Mouse (Mus musculus): ENCODE results near the gene Kcnn3. TPM values are rescaled to one million over a fixed set of nuclear protein-coding genes. Genes with fewer than 3 reads are reported as not detected.

Gene Kcnn3
- polyA plus RNA-seq, 1 experiment from 2014 or later = 1.6 TPM

GRCm38 (mm10) chr3:89617360-89617759 lies 97.4 kb downstream of the Kcnn3 start:
- WGBS = 91% methylated on average over 2 of the region's 2 CpGs
- no peaks in the 10 kb centered on the region for H3K36me3 ChIP-seq
- H3K9me3 ChIP-seq = no peaks in the 10 kb centered on the region
- H3K27ac ChIP-seq = no peak overlapping the region
- no peak overlapping the region for H3K9ac ChIP-seq (replicated peaks)
- H3K4me2 ChIP-seq = no peak overlapping the region
- no peak for ATAC-seq (ENCODE audit: insufficient number of reproducible peaks, insufficient read depth, low FRiP score, low TSS enrichment, low read depth)
- H3K27me3 ChIP-seq = no peaks in the 10 kb centered on the region
- peaks cover 29% of the 10 kb centered on the region for H3K4me1 ChIP-seq (replicated peaks)
- H3K4me3 ChIP-seq (replicated peaks) = no peak overlapping the region

- H3K9me3 ChIP-seq = no peaks in the 10 kb centered on the region
- H3K4me3 ChIP-seq (replicated peaks) = no peak overlapping the region
- no peak overlapping the region for H3K4me2 ChIP-seq
- no peak for ATAC-seq (ENCODE audit: insufficient number of reproducible peaks, insufficient read depth, low FRiP score, low TSS enrichment, low read depth)
- WGBS = 36% methylated on average over 6 of the region's 6 CpGs
- peaks cover 38% of the 10 kb centered on the region for H3K4me1 ChIP-seq (replicated peaks)
- no peaks in the 10 kb centered on the region for H3K36me3 ChIP-seq
- H3K27me3 ChIP-seq = no peaks in the 10 kb centered on the region
- no peak overlapping the region for H3K9ac ChIP-seq (replicated peaks)
- H3K27ac ChIP-seq = no peak overlapping the region
Observed at GRCm38 (mm10) chr3:89622825-89623224, 102.9 kb downstream of the Kcnn3 start.

GRCm38 (mm10) chr3:89623531-89623930 lies 103.6 kb downstream of the Kcnn3 start:
- Histone ChIP-seq H3K4me1 (replicated peaks) (peaks cover 38% of the 10 kb centered on the region), H3K27ac (no peak overlapping the region), H3K36me3 (no peaks in the 10 kb centered on the region), H3K9me3 (no peaks in the 10 kb centered on the region), H3K4me3 (replicated peaks) (no peak overlapping the region), H3K4me2 (no peak overlapping the region), H3K27me3 (no peaks in the 10 kb centered on the region), H3K9ac (replicated peaks) (no peak overlapping the region)
- ATAC-seq (ENCODE audit: insufficient number of reproducible peaks, insufficient read depth, low FRiP score, low TSS enrichment, low read depth) = no peak
- WGBS = 27% methylated on average over 4 of the region's 4 CpGs

GRCm38 (mm10) chr3:89624001-89624400 lies 104.0 kb downstream of the Kcnn3 start:
- H3K4me1 ChIP-seq (replicated peaks) = peaks cover 38% of the 10 kb centered on the region
- no peak overlapping the region for H3K9ac ChIP-seq (replicated peaks)
- WGBS = 67% methylated on average over 6 of the region's 6 CpGs
- peak overlapping the region; percentile 45; the same call in 1 of the 2 replicates for H3K27ac ChIP-seq
- no peak overlapping the region for H3K4me2 ChIP-seq
- H3K27me3 ChIP-seq = no peaks in the 10 kb centered on the region
- H3K36me3 ChIP-seq = no peaks in the 10 kb centered on the region
- no peak overlapping the region for H3K4me3 ChIP-seq (replicated peaks)
- no peaks in the 10 kb centered on the region for H3K9me3 ChIP-seq
- ATAC-seq (ENCODE audit: insufficient number of reproducible peaks, insufficient read depth, low FRiP score, low TSS enrichment, low read depth) = no peak

GRCm38 (mm10) chr3:89624814-89625445 lies 105.0 kb downstream of the Kcnn3 start:
- Histone ChIP-seq H3K9me3 (no peaks in the 10 kb centered on the region), H3K4me3 (replicated peaks) (no peak overlapping the region), H3K4me1 (replicated peaks) (peaks cover 38% of the 10 kb centered on the region), H3K4me2 (no peak overlapping the region), H3K36me3 (no peaks in the 10 kb centered on the region), H3K27ac (no peak overlapping the region), H3K27me3 (no peaks in the 10 kb centered on the region), H3K9ac (replicated peaks) (peak overlapping the region; percentile 44)
- 82% methylated on average over 5 of the region's 5 CpGs for WGBS
- ATAC-seq (ENCODE audit: insufficient number of reproducible peaks, insufficient read depth, low FRiP score, low TSS enrichment, low read depth) = no peak

- H3K27me3 ChIP-seq = no peaks in the 10 kb centered on the region
- ATAC-seq (ENCODE audit: insufficient number of reproducible peaks, insufficient read depth, low FRiP score, low TSS enrichment, low read depth) = no peak
- no peak overlapping the region for H3K9ac ChIP-seq (replicated peaks)
- H3K27ac ChIP-seq = no peak overlapping the region
- no peak overlapping the region for H3K4me2 ChIP-seq
- H3K9me3 ChIP-seq = no peaks in the 10 kb centered on the region
- no peaks in the 10 kb centered on the region for H3K36me3 ChIP-seq
- WGBS = 53% methylated on average over 4 of the region's 4 CpGs
- peaks cover 35% of the 10 kb centered on the region for H3K4me1 ChIP-seq (replicated peaks)
- no peak overlapping the region for H3K4me3 ChIP-seq (replicated peaks)
Observed at GRCm38 (mm10) chr3:89626556-89626955, 106.6 kb downstream of the Kcnn3 start.

- Histone ChIP-seq H3K4me2 (no peak overlapping the region), H3K4me3 (replicated peaks) (no peak overlapping the region), H3K9ac (replicated peaks) (no peak overlapping the region), H3K27ac (no peak overlapping the region), H3K9me3 (no peaks in the 10 kb centered on the region), H3K36me3 (no peaks in the 10 kb centered on the region), H3K4me1 (replicated peaks) (peaks cover 21% of the 10 kb centered on the region), H3K27me3 (no peaks in the 10 kb centered on the region)
- no peak for ATAC-seq (ENCODE audit: insufficient number of reproducible peaks, insufficient read depth, low FRiP score, low TSS enrichment, low read depth)
- 87% methylated on average over 3 of the region's 3 CpGs for WGBS
Observed at GRCm38 (mm10) chr3:89629811-89630210, 109.8 kb downstream of the Kcnn3 start.

- 69% methylated on average over 5 of the region's 5 CpGs for WGBS
- Histone ChIP-seq H3K4me1 (replicated peaks) (peaks cover 2% of the 10 kb centered on the region; the same call in 1 of the 2 replicates), H3K4me2 (no peak overlapping the region), H3K27me3 (no peaks in the 10 kb centered on the region), H3K4me3 (replicated peaks) (no peak overlapping the region), H3K9me3 (no peaks in the 10 kb centered on the region), H3K36me3 (no peaks in the 10 kb centered on the region), H3K27ac (peak overlapping the region; percentile 13; the same call in 1 of the 2 replicates), H3K9ac (replicated peaks) (no peak overlapping the region)
- ATAC-seq (ENCODE audit: insufficient number of reproducible peaks, insufficient read depth, low FRiP score, low TSS enrichment, low read depth) = no peak
Observed at GRCm38 (mm10) chr3:89631750-89632149, 111.8 kb downstream of the Kcnn3 start.

- no peak for ATAC-seq (ENCODE audit: insufficient number of reproducible peaks, insufficient read depth, low FRiP score, low TSS enrichment, low read depth)
- H3K36me3 ChIP-seq = no peaks in the 10 kb centered on the region
- no peak overlapping the region for H3K9ac ChIP-seq (replicated peaks)
- H3K27ac ChIP-seq = no peak overlapping the region
- H3K4me1 ChIP-seq (replicated peaks) = no peaks in the 10 kb centered on the region
- no peaks in the 10 kb centered on the region for H3K9me3 ChIP-seq
- no peak overlapping the region for H3K4me2 ChIP-seq
- H3K27me3 ChIP-seq = no peaks in the 10 kb centered on the region
- H3K4me3 ChIP-seq (replicated peaks) = no peak overlapping the region
- WGBS = 86% methylated on average over 6 of the region's 6 CpGs
Observed at GRCm38 (mm10) chr3:89633531-89633930, 113.6 kb downstream of the Kcnn3 start.

- Histone ChIP-seq H3K9ac (replicated peaks) (no peak overlapping the region), H3K9me3 (no peaks in the 10 kb centered on the region), H3K4me2 (no peak overlapping the region), H3K36me3 (no peaks in the 10 kb centered on the region), H3K4me1 (replicated peaks) (no peaks in the 10 kb centered on the region), H3K4me3 (replicated peaks) (no peak overlapping the region), H3K27ac (no peak overlapping the region), H3K27me3 (no peaks in the 10 kb centered on the region)
- ATAC-seq (ENCODE audit: insufficient number of reproducible peaks, insufficient read depth, low FRiP score, low TSS enrichment, low read depth) = no peak
- 92% methylated on average over 6 of the region's 6 CpGs for WGBS
Observed at GRCm38 (mm10) chr3:89633941-89634340, 114.0 kb downstream of the Kcnn3 start.

GRCm38 (mm10) chr3:89640804-89641203 lies 120.8 kb downstream of the Kcnn3 start:
- no peaks in the 10 kb centered on the region for H3K4me1 ChIP-seq (replicated peaks)
- H3K9ac ChIP-seq (replicated peaks) = no peak overlapping the region
- H3K36me3 ChIP-seq = no peaks in the 10 kb centered on the region
- H3K27ac ChIP-seq = no peak overlapping the region
- no peak overlapping the region for H3K4me3 ChIP-seq (replicated peaks)
- no peaks in the 10 kb centered on the region for H3K27me3 ChIP-seq
- H3K4me2 ChIP-seq = no peak overlapping the region
- no peak for ATAC-seq (ENCODE audit: insufficient number of reproducible peaks, insufficient read depth, low FRiP score, low TSS enrichment, low read depth)
- H3K9me3 ChIP-seq = no peaks in the 10 kb centered on the region
- 43% methylated on average over 3 of the region's 3 CpGs for WGBS

- Histone ChIP-seq H3K4me3 (replicated peaks) (no peak overlapping the region), H3K4me1 (replicated peaks) (peaks cover 20% of the 10 kb centered on the region), H3K9me3 (no peaks in the 10 kb centered on the region), H3K36me3 (no peaks in the 10 kb centered on the region), H3K4me2 (no peak overlapping the region), H3K27ac (no peak overlapping the region), H3K9ac (replicated peaks) (no peak overlapping the region), H3K27me3 (no peaks in the 10 kb centered on the region)
- no peak for ATAC-seq (ENCODE audit: insufficient number of reproducible peaks, insufficient read depth, low FRiP score, low TSS enrichment, low read depth)
- 60% methylated on average over 8 of the region's 8 CpGs for WGBS
Observed at GRCm38 (mm10) chr3:89643391-89643790, 123.4 kb downstream of the Kcnn3 start.
